Mouse (Mus musculus): ENCODE measurements around the gene Tcn2.
"Not testable (repeated sequence)": the region's sequence is repeated elsewhere in the genome, so short reads cannot be mapped to it uniquely, and the experiment has no call there.

Tcn2 gene

GRCm38 (mm10) chr11:3930019-3930418 lies 1.9 kb downstream of the Tcn2 start:
- DNase-seq (ENCODE audit: low spot score in 2 of 2), result no peak

- DNase-seq (ENCODE audit: low spot score in 2 of 2), result no peak
These were observed 6.0 kb downstream of the Tcn2 start for GRCm38 (mm10) chr11:3925916-3926315.

GRCm38 (mm10) chr11:3922731-3923130 lies 9.2 kb downstream of the Tcn2 start:
- DNase-seq (ENCODE audit: low spot score in 2 of 2), result no peak

GRCm38 (mm10) chr11:3922115-3922514 lies 9.8 kb downstream of the Tcn2 start:
- DNase-seq (ENCODE audit: low spot score in 2 of 2), result no peak

- peak in 1 of 2 experiments; percentile 46 for DNase-seq (ENCODE audit: low spot score in 2 of 2)
These were observed 10.6 kb downstream of the Tcn2 start for GRCm38 (mm10) chr11:3921281-3921850.

GRCm38 (mm10) chr11:3920476-3920875 lies 11.5 kb downstream of the Tcn2 start:
- no peak for DNase-seq (ENCODE audit: low spot score in 2 of 2)

GRCm38 (mm10) chr11:3918738-3919137 lies 13.2 kb downstream of the Tcn2 start:
- no peak for DNase-seq (ENCODE audit: low spot score in 2 of 2)

- DNase-seq (ENCODE audit: low spot score in 2 of 2), result peak; percentile 55 to 63
These were observed 17.7 kb downstream of the Tcn2 start, which contains the start of gene Slc35e4 for GRCm38 (mm10) chr11:3914109-3914840. Slc35e4 (minus strand) TSS chr11:3914664.

- DNase-seq (ENCODE audit: low spot score in 2 of 2), result peak; percentile 92 to 95
These were observed 18.4 kb downstream of the Tcn2 start for GRCm38 (mm10) chr11:3913316-3914108.

GRCm38 (mm10) chr11:3912875-3913271 lies 19.1 kb downstream of the Tcn2 start:
- DNase-seq (ENCODE audit: low spot score in 2 of 2), result peak in 1 of 2 experiments; percentile 22

- DNase-seq (ENCODE audit: low spot score in 2 of 2), result peak in 1 of 2 experiments; percentile 39
These were observed 19.7 kb downstream of the Tcn2 start for GRCm38 (mm10) chr11:3912100-3912874.

- DNase-seq (ENCODE audit: low spot score in 2 of 2), result not testable (repeated sequence)
These were observed 20.5 kb downstream of the Tcn2 start for GRCm38 (mm10) chr11:3911440-3911839.

- DNase-seq (ENCODE audit: low spot score in 2 of 2), result no peak
These were observed 21.2 kb downstream of the Tcn2 start for GRCm38 (mm10) chr11:3910513-3911310.

- DNase-seq (ENCODE audit: low spot score in 2 of 2), result no peak
These were observed 22.7 kb downstream of the Tcn2 start for GRCm38 (mm10) chr11:3909236-3909635.

- DNase-seq (ENCODE audit: low spot score in 2 of 2), result no peak
These were observed 26.5 kb downstream of the Tcn2 start for GRCm38 (mm10) chr11:3905446-3905845.

GRCm38 (mm10) chr11:3904673-3905072 lies 27.3 kb downstream of the Tcn2 start:
- no peak for DNase-seq (ENCODE audit: low spot score in 2 of 2)

- DNase-seq (ENCODE audit: low spot score in 2 of 2), result peak; percentile 48 to 59
These were observed 28.9 kb downstream of the Tcn2 start for GRCm38 (mm10) chr11:3903046-3903445.

- no peak for DNase-seq (ENCODE audit: low spot score in 2 of 2)
These were observed 29.4 kb downstream of the Tcn2 start for GRCm38 (mm10) chr11:3902516-3902915.

GRCm38 (mm10) chr11:3900296-3900695 lies 31.7 kb downstream of the Tcn2 start:
- no peak for DNase-seq (ENCODE audit: low spot score in 2 of 2)

- DNase-seq (ENCODE audit: low spot score in 2 of 2), result no peak
These were observed 36.0 kb downstream of the Tcn2 start for GRCm38 (mm10) chr11:3895933-3896332.

GRCm38 (mm10) chr11:3895458-3895857 lies 36.5 kb downstream of the Tcn2 start:
- no peak for DNase-seq (ENCODE audit: low spot score in 2 of 2)
